Mouse (Mus musculus) left cerebral cortex, adult 2 months (tissue): Measurements from ENCODE around the gene Chrng. TPM values are rescaled to one million over a fixed set of nuclear protein-coding genes. Genes with fewer than 3 reads are reported as not detected.

Experiments used
- DNase-seq, 2 experiments: peaks; one replicate each; pipeline ENCODE4 v3.0.0; 2021 to 2022; ENCODE audit warnings: low spot score in 2 of 2, mixed read lengths in 1 of 2; ENCODE audit errors: extremely low spot score in 1 of 2
- H3K27ac ChIP-seq: fragments of 200-600 bp; 2 replicates; pipeline ENCODE4 v1.8.1; 2022
- H3K4me3 ChIP-seq: fragments of 200-600 bp; 2 replicates; pipeline ENCODE4 v1.8.1; 2022
- CTCF ChIP-seq: fragments of 200-600 bp; IDR thresholded peaks from 2 replicates; pipeline ENCODE4 v1.8.1; 2022; ENCODE audit warnings: antibody characterized with exemption, mild to moderate bottlenecking, moderate library complexity
- intact Hi-C: fragments of 180-260 bp; cut with DNase I; formaldehyde crosslinking; loops from one replicate; pipeline ENCODE4 v1.15.1; 2025
- total RNA-seq, 2 experiments: library from RNA; stranded (reverse); gene quantifications; 2 replicates each; pipeline ENCODE4 v1.2.3; 2021

The Chrng gene
- total RNA-seq, 2 experiments from 2014 or later: not detected

DNA sequence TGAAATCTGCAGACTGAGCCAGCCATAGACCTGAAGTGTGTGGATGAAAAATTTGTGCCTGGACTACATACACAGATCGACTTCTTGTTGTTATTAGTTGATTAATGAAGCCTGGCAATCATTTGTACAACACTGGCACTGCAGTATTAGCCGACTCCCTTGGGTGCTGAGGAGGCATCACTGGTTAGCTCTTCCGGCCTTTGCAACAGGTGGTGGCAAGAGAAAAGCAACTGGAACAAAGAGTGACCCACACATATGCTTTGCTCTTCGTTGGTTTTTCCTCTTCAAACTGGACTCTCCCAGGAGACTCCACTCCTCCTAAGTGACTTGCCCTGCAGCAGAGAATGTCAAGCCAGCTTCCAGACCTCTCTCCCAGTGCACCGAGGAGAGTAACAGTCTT lies 678 bp upstream of the Chrng start:
- no peak overlapping the region for H3K27ac ChIP-seq
- intact Hi-C loops: no loop called here
- no peak overlapping the region for H3K4me3 ChIP-seq
- DNase-seq: no peak
- no peak for TF ChIP-seq CTCF

DNA sequence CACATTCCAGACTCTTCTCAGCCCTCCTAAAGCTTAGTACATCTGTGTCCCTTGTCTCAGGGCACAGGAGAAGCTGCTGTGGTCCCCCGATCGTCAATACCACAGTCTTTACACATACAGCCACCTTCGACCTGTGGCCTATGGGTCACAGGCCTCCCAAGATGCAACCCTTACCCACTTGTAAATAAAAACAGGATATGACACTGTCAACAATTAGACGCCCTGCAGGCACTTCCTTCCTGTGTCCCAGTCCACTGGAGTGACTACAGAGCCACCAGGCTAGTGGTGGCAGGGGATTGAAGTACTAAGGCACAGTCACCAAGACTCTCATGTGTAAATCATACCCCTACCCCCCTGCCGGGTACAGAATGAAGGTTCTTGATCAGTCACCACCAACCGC lies 581 bp downstream of the Chrng start:
- DNase-seq: no peak
- Histone ChIP-seq H3K27ac (no peak overlapping the region), H3K4me3 (no peak overlapping the region)
- intact Hi-C loops: no loop called here
- no peak for TF ChIP-seq CTCF

DNA sequence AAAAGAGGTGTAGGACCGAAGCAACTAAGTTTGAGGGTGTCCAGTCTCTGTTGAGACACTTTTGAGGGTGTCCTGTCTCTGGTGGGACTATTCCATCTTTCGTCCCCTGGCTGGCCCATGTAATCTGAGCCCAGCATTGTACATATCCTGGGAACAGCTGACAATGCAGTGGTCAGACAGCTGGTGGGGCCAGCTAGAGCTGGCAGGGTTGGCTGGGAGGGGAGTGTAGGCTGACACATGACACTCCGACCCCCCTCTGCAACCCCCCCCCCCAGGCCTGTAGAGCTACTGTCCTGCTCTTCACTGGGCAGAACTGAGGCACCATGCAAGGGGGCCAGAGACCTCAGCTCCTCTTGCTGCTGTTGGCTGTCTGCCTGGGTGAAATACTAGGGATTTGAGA lies 1.0 kb downstream of the Chrng start:
- H3K4me3 ChIP-seq: no peak overlapping the region
- DNase-seq: no peak
- TF ChIP-seq CTCF: no peak
- intact Hi-C loops: no loop called here
- no peak overlapping the region for H3K27ac ChIP-seq

DNA sequence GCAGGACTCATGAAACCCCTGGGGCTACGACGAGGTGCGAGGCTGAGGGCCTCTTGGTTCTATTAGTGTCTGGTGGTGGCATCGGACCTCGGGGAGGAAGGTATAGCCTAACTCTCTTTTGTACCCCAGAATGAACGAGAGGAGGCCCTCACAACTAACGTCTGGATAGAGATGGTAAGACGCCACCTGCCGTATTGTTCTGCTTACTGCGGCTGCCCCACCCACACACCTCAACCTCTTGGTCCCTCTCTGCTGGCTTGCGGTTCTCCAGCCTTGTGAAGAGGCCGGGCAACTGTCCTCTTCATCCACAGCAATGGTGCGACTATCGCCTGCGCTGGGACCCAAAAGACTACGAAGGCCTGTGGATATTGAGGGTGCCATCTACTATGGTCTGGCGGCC lies 1.9 kb downstream of the Chrng start:
- peak; percentile 29 for TF ChIP-seq CTCF
- DNase-seq: no peak
- intact Hi-C loops: no loop called here
- Histone ChIP-seq H3K27ac (no peak overlapping the region), H3K4me3 (no peak overlapping the region)

DNA sequence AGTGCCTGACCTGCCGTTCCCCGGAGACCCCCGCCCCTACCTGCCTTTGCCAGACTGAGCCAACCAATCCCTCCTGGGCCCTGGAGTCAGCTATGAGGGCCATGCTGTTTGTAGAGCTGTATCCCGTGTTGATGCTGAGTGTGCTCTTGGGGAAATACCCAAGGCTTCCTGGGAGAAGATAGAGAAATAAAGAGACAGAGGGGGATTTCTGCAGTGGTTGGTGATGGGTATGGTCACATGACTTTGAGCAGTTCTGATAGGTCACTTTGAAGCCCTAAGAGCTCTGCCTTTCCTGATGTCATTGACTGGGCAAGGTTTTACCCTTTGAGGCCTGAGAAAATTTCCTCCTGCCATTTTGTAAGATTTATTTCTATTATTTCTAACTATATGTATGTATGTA lies 7.0 kb downstream of the Chrng start:
- intact Hi-C loops: loop anchor here (10.0 kb wide), 2 partner anchors 543 to 777 kb away; partner anchors contain the start of gene Atg16l1
- Histone ChIP-seq H3K4me3 (no peak overlapping the region), H3K27ac (no peak overlapping the region)
- TF ChIP-seq CTCF: no peak
- DNase-seq: no peak

DNA sequence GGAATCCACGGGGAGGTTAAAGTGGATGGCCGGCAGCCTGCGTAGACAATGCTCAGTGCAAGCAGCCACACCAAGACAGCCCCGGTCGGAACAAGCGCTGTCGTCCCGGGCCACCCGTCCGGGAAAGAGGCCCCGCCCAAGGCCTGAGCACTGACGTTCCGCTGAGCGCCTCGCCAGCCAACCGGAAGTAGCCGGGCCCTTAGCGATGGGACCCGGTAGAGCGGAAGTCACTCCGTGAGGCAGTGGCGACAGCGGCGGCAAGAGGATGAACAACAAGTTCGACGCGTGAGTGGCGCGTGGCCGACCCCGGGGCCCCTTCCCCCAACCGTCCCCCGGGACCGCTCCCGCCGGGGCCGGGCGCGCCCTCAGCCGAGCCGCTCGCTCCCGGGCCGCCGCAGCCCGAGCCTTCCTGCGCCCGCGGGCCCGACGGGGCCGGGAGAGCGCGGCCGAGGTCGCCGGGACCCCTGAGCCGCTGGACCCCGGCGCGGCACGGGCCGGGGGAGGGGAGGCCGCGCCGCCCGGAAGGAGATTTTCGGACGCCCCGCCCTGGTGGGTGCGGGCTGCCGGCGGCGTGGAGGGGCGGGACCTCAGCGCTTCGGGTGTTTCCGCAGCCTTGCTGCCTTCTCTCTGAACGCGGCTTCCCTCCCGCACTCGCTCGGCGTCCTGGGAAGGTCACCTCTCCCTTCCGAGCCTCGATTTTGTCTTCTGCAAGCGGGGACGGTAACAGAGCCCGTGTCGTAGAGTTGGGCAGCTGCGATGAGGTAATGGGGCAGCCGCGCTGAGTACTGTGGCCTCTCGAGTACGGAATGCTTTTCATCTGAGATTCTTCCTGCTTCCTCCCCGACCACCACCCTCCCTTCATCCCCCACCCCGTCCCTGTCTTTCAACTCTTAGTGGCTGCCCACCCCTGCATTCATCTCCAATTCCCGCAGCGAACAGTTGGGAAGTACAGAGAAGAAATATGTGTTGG lies 9.6 kb downstream of the Chrng start, which contains the start of gene Eif4e2:
Eif4e2 (plus strand) TSS at position 180 of the 970 bp plus-strand sequence.
- peak within 1 kb of the TSS; percentile 92 for H3K27ac ChIP-seq
- H3K4me3 ChIP-seq: peak within 1 kb of the TSS; percentile 77
- no peak; the same call in 1 of the 2 replicates for TF ChIP-seq CTCF
- peak; percentile 89 to 93 for DNase-seq
- intact Hi-C loops: loop anchor here (10.0 kb wide), 2 partner anchors 541 to 779 kb away; partner anchors contain the start of gene Atg16l1

DNA sequence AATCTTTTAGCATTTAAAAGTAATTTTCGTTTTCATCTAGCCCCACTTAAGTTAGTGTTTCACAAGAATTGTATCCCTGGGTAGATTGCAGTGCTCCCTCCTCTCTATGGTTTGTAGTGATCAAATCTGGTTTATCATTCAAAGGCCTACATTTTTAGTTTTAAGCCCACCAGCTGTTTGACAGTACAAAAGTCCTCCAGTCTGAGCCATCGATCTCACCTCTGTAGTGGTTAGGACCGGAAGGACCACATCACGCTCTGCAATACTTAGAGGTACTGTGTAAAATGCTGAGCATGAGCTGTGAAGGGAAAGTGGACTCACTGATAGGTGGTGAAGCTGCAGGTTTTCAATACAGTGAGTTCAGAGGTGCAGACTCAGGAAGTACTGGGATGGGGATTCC lies 10.3 kb downstream of the Chrng start:
- TF ChIP-seq CTCF: no peak
- intact Hi-C loops: loop anchor here (10.0 kb wide), 2 partner anchors 540 to 780 kb away; partner anchors contain the start of gene Atg16l1
- peak overlapping the region; percentile 92; the same call in 1 of the 2 replicates for H3K27ac ChIP-seq
- peak overlapping the region; percentile 77 for H3K4me3 ChIP-seq
- no peak for DNase-seq

DNA sequence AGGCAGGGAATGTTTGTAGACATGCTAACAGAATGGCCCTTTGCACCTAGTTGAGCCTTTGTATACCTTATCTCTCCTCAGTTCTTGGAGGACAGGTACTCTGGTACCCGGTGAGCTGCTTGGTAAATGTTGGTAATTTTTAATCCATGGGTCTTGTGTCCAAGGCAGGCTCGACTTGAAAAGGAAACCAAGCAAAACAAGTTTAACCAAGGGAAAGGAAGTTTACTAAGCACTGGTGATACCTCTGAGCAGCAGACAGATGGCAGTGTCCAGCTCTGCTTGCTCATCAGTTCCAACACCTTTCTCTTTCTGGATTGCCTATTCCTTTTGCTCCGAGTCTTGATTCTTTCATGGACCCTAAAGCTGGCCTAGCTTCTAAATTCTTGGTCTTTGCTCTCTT lies 13.5 kb downstream of the Chrng start:
- DNase-seq: no peak
- TF ChIP-seq CTCF: peak; percentile 76
- intact Hi-C loops: loop anchor here (10.0 kb wide), 2 partner anchors 537 to 783 kb away; partner anchors contain the start of gene Atg16l1
- Histone ChIP-seq H3K4me3 (no peak overlapping the region), H3K27ac (no peak overlapping the region)

DNA sequence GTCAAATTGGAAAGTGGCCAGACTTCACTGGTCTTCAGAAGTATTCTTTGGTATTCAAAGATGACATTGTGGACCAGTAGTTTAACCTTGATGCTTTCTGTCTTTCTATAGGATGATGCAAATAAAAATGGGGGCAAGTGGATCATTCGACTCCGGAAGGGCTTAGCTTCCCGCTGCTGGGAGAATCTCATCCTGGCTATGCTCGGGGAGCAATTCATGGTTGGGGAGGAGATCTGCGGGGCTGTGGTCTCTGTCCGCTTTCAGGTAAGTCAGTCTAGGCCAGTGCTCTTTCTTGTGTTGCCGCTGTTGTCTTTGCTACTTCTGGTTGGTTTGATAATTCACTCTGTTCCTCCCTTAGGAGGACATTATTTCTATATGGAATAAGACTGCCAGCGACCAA lies 21.3 kb downstream of the Chrng start:
- Histone ChIP-seq H3K4me3 (no peak overlapping the region), H3K27ac (no peak overlapping the region)
- intact Hi-C loops: no loop called here
- no peak for TF ChIP-seq CTCF
- no peak for DNase-seq

DNA sequence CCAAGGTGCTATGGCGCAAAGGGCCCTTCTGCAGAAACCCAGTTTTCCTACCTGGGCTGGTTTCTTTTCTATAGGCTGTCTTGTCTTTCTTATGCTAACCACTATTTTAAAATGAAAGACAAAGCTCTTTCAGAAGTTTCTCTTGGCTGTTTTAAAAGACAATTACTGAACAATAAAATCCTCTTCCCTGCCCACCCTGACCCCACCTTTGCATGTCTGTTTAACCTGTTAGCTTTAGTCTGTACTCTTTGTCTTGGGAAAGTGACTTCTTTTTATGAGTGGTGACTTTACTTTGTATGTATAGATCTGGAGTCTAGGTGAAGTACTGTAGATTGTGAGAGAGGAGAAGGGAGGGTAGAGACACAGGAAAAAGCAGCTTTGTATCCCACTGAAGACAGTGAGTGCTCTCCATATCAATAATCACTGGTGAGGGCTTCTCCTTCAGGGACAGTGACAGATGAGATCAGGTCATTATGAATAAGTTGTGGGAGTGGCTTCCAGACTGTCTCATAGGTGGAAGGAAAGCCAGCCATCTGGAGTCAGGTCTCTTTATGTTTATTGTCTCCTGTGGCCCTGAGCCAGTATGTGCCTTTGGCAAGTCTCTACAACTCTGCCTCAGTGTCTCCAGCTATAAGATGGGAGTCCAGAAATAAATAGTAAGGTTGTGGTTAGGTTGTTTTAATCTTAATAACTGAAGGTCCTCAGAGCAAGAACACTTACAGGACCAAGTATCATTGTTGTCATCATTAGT lies 22.1 kb downstream of the Chrng start:
- no peak for TF ChIP-seq CTCF
- H3K27ac ChIP-seq: no peak overlapping the region
- no peak overlapping the region for H3K4me3 ChIP-seq
- intact Hi-C loops: no loop called here
- DNase-seq: no peak

DNA sequence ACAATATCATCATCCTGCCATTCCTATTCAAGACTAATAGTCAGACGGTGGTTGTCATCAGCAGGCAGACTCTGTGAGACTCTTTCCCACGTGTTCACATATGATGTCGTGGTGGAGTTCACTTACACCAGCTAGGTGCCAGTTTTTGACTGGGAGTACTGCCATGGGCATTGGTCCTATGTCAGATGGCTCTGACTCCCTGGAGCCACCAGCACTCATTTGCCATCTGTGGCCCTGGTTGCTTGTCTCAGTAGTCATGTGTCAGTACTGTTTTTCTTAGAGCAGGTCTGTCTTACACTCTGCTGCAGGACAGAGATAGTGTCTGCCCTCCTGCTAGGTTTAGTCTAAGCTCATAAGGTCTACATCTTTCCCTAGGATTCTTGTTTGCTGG lies 22.7 kb downstream of the Chrng start:
- Histone ChIP-seq H3K27ac (no peak overlapping the region), H3K4me3 (no peak overlapping the region)
- intact Hi-C loops: no loop called here
- no peak for DNase-seq
- no peak for TF ChIP-seq CTCF

DNA sequence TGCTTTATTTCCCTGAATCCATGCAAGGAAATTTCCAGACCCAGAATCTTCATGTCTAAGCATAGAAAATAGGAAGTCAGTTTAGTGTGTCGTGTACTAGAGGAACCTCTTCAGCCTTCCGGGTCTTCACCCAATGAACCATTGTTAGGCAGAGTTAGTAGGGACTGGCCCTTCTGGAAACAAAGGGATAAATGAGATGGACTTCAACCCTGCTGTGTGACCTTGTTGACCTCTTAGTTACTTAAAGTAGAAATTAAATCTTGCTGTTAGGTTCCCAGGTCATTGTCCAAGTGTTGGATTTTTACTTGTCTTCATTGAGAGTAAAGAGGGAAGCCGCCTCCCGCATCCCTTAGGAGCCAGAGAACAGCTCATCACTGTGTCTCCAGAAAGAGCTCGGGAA lies 26.1 kb downstream of the Chrng start:
- DNase-seq: no peak
- TF ChIP-seq CTCF: no peak
- Histone ChIP-seq H3K4me3 (no peak overlapping the region), H3K27ac (no peak overlapping the region)
- intact Hi-C loops: no loop called here
